Mouse (Mus musculus): Measurements from ENCODE around the gene Gm5134.
"Not testable (repeated sequence)": the region's sequence is repeated elsewhere in the genome, so short reads cannot be mapped to it uniquely, and the experiment has no call there.

Gm5134 gene

GRCm38 (mm10) chr10:75994531-75995210 lies 40.4 kb downstream of the Gm5134 start:
- in situ Hi-C loops (cut with MboI, MseI): not testable (repeated sequence)

DNA sequence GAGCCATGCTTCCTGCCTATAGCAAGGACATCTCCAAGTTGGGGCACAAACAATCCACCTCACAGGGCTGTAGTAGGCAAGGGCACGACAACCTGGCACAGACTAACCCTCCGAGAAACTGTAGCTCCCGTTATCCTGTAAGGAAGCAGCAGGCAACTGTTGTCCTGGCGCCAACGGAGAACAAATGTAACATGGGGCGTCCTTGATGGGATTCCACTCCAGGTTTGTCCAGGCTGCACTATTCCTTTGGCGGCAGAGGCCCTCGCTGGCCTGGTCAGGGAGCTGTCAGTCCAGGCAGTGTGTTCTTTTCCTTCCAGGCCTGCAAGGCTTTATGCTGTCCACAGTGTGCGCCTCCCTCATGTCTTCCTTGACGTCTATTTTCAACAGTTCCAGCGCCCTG lies 41.1 kb downstream of the Gm5134 start:
- in situ Hi-C loops (cut with MboI, MseI): no loop called here

DNA sequence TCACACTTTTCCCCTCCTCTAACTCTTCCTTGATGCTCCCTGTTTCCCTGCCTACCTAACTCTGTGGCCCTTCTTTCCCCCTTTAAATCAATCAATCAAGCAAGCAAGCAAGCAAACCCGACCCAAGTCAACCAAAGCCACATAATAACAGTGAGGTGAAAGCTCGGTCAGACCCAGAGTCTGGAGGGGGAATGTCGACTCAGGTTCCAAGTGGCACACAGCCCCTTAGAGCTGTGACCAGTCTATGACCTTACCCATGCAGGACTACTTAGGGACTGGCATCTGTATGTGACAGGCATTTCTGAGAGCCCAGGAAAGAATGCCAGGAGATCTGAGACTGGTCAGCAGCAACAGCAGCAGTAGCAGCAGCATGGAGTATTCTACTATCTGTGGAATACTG lies 42.0 kb downstream of the Gm5134 start:
- in situ Hi-C loops (cut with MboI, MseI): no loop called here

- in situ Hi-C loops (cut with MboI, MseI): no loop called here
These were observed 46.8 kb downstream of the Gm5134 start for GRCm38 (mm10) chr10:76001160-76001559.

DNA sequence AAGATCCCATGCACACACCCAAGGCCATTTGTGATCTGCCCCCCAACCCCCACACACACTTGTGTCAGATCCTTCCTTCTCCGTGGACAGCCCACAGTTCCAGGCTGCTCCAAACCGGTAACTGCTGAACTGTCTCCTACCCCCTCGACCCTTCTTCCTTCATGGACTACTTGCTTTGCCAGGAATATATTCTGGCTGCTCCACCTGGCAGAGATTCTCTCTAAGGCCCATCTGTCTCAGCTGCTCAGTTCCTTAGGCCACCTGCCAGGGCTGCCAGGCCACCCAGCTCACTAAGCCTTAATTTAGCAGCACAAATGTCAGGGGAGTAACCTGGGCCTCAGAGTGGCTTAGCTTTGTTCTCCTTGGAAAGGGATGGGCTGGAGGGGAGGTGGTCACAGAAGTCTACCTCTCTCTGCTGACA lies 47.8 kb downstream of the Gm5134 start:
- in situ Hi-C loops (cut with MboI, MseI): no loop called here

- in situ Hi-C loops (cut with MboI, MseI): no loop called here
These were observed 48.3 kb downstream of the Gm5134 start for GRCm38 (mm10) chr10:76002615-76003014.

- in situ Hi-C loops (cut with MboI, MseI): no loop called here
These were observed 48.9 kb downstream of the Gm5134 start for GRCm38 (mm10) chr10:76003221-76003620.

- in situ Hi-C loops (cut with MboI, MseI): no loop called here
These were observed 52.1 kb downstream of the Gm5134 start for GRCm38 (mm10) chr10:76006385-76006784.

DNA sequence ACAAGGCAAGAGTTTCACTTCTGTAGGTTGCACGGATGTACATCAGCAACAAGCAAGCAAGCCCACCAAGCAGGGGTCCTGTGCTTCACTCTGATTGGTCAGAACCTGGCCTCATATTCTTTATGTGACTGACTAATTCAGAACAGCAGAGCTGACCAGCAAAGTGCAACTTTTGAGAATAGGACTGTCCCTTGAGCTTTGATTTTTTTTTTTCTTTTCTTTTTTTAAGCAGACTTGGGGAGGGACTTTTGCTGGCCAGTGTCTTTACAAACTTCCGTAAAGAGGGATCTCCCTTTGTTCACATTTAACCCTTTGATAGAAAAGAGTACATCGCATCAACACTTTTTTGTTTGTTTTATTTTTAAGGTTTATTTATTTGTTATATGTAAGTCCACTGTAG lies 55.5 kb downstream of the Gm5134 start:
- in situ Hi-C loops (cut with MboI, MseI): no loop called here

DNA sequence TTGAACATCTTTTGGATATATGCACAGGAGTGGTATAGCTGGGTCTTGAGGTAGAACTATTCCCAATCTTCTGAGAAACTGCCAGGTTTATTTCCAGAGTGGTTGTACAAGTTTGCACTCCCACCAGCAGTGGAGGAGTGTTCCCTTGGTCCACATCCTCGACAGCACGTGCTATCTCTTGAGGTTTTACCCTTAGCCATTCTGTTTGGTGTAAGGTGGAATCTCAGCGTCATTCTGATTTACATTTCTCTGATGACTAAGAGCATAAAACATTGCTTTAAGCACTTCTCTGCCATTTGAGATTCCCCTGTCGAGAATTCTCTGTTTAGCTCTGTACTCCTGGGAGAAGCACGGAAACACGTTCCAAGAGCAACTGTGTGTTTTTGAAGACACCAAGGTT lies 58.6 kb downstream of the Gm5134 start:
- in situ Hi-C loops (cut with MboI, MseI): no loop called here

DNA sequence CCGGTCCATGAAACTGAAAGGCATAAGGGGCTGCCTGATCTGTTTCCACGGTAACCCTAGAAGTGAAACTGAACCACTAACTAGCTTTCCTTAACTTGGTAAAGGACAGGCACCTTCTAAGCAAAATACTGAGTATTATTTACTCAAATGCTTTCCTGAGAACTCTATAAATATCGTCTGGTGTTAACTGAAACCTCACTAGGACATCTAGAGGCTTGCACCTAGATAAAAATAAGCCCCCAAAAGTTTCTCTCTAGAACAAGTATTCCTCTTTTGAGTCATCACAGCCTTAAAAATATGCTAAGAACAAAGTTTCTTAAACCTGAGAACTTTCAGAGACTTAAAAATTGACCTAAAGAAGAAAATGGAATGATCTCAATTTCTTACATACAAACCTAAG lies 62.6 kb downstream of the Gm5134 start:
- in situ Hi-C loops (cut with MboI, MseI): no loop called here

DNA sequence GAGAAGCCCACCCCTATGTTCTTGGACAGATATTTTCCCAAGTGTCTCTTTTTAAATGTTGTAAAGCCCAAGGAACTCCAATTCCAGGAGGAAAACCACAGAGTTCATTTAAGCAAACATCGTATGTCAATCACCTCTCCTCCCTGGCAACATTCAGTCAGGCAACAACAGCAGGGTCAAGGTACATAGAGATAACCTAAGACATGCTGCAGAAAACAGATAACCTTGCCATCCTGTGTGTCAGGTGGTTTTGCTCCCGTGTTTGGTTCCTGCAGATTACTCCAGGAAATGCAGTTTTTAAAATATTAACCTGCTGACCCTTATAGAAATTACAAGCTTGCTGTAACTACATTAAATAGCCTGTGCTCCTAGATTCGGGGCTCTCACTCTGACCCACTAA lies 67.4 kb downstream of the Gm5134 start:
- in situ Hi-C loops (cut with MboI, MseI): no loop called here

DNA sequence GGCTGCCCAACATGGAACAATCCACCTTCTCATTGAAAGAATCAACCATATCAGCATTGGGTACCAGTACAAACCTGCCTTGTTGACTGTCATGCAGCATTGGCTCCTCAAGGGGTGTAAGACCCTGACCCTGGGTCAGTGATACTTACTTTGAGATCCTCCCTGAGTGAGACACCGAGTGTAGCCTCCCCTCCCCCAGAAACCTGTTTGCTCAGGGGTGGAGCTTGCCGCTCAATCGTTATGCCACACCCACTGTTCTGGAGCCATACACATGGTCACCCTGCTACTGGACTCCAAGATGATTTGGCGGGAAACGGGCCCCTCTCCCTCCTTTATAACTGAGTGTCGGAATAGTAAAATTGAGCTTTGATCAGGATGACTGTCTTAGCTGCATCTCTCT lies 69.6 kb downstream of the Gm5134 start:
- in situ Hi-C loops (cut with MboI, MseI): no loop called here

DNA sequence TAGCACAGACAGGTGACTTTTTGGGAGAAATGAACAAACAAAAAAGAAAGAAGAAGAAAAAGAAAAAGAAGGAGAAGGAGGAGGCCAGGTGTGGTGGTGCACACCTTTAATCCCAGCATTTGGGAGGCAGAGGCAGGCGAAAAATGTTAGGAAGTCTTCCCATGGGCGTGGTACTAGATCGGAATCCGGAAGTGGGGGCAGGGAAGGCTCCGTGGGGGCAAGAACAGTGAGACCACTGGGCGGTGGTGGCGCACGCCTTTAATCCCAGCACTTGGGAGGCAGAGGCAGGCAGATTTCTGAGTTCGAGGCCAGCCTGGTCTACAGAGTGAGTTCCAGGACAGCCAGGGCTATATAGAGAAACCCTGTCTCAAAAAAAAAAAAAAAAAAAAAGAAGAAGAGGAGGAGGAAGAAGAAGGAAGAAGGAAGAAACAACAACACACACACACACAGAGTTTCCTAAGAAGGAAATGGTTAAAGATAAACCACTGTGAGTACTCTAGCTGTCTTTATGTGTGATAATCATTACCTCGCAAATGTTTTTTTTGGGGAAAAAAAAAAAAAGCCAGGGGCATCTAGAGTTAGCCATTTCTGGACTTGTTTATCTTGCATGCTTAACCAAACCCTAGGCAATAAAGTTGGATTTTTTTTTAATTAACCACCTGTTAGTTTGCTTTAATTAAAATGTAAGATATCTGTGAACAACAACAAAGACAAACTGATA lies 71.3 kb downstream of the Gm5134 start:
- in situ Hi-C loops (cut with MboI, MseI): no loop called here

GRCm38 (mm10) chr10:76027127-76028015 lies 73.1 kb downstream of the Gm5134 start:
- in situ Hi-C loops (cut with MboI, MseI): no loop called here

- in situ Hi-C loops (cut with MboI, MseI): no loop called here
These were observed 73.7 kb downstream of the Gm5134 start for GRCm38 (mm10) chr10:76028016-76028366.

DNA sequence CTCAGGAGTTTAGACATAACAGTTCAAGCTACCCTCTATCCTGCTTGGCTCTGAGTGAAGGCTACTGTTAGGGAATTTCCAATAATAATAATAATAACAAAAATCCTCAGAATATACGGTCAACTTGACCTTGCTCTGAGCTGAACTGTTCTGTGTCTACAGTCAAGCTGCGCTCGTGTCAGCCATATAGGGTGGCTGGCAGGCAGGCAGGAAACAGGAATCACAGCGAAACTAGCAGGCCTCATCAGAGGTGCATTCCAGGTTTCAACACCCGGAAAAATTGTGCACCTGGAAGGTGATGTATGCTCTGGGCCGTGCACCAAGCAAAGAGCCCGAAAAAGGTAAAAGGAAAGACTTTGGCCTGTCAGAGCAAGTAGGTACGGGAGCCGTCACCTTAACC lies 74.1 kb downstream of the Gm5134 start:
- in situ Hi-C loops (cut with MboI, MseI): no loop called here

DNA sequence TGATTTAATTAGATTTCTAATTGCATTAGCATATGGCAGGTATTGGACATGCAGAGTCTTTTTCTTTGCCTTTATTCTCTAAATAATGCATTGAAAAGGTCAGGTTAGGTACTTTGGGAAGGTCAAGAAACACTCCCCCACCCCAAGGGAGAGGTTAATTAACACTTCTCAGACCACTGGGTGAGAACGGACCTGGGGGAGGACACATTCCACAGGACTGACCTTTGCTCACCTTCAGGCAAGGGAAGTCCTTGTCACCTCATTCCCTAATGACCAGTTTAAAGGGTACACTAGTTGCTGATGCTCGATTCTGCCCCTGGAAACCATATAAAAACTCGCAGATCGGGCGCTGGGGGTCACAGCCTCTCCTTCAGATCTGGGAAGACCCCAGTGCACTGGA lies 75.0 kb downstream of the Gm5134 start:
- in situ Hi-C loops (cut with MboI, MseI): no loop called here

- in situ Hi-C loops (cut with MboI, MseI): no loop called here
These were observed 76.2 kb downstream of the Gm5134 start for GRCm38 (mm10) chr10:76030496-76030895.

GRCm38 (mm10) chr10:76031511-76032401 lies 77.4 kb downstream of the Gm5134 start:
- in situ Hi-C loops (cut with MboI, MseI): no loop called here

DNA sequence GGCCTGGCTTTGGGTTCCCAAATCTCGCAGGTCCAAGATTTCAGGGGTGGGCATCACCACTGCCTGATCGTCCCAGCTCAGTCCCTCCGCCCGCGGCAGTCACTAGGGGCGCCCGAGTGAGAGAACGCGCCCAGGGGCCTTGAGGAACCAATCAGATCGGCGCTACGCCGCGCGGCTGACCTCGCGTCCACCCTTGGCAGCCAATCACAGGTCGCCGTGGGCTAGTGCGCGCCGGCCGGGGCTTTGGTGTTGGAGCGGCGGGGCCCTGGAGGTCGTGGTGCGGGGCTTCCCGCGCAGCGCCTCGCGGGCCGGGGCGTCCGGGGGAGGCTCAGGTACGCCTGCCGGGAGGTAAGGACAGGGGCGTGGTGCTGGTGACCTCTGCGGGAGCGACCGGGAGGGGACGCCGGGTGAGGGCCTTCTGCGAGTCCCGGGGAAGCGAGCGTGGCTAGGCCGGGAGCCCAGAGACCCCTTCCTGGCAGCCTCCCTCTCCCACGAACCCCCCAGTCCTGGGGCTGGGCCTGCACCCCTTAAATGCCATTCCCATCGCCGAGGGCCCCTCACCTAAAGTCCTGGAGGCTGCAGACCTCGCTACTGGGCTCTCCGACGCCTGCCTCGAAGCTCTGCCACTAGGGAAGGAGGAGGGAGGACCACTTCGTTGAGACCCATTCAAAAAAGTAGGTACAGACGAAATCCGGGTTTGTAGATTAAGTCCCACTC lies 78.2 kb downstream of the Gm5134 start, which contains the start of gene Zfp280b:
Gene Zfp280b, plus strand, starts transcription at position 249 of the 717 bp plus-strand sequence.
- in situ Hi-C loops (cut with MboI, MseI): no loop called here
